Mouse (Mus musculus) heart, adult 18-20 months (tissue): Measurements from ENCODE around the gene Pxn. TPM values are rescaled to one million over a fixed set of nuclear protein-coding genes. Genes with fewer than 3 reads are reported as not detected.
"Not testable (repeated sequence)": the region's sequence is repeated elsewhere in the genome, so short reads cannot be mapped to it uniquely, and the experiment has no call there.

Experiments
- DNase-seq, 2 experiments: peaks; one replicate each; pipeline ENCODE4 v3.0.0; 2021 to 2022; ENCODE audit warnings: mixed read lengths in 1 of 2
- total RNA-seq, 2 experiments: library from RNA; stranded (reverse); gene quantifications; 2 replicates each; pipeline ENCODE4 v1.2.3; 2021

Pxn gene
- total RNA-seq, 2 experiments from 2014 or later = 34.0 to 35.1 TPM

DNA sequence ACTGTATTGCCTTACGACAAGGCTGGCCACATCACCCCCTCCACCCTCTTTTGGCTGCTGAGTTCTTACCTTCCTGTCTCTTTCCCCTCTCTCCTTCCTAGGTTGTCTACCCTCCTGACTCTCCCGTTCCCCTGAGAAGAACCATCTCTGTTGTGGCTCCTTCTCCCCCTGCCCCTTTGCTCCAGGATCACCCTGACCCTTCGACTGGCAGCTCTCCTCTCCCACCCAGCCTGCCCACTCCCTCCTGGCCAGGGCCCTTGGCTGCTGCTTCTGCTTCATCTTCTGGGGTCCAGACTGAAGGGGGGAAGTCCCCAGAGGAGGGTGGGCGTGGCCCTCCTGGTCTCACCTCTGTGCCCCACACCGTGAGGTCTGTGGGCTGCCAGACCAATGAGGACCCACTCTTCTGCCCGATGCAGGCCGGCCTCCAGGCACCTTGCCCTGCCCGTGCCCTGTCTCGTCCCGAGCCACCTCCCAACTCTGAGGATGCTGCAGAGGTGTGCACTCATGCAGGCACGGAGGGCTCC, 44.1 kb downstream of the Pxn start:
- DNase-seq = no peak

DNA sequence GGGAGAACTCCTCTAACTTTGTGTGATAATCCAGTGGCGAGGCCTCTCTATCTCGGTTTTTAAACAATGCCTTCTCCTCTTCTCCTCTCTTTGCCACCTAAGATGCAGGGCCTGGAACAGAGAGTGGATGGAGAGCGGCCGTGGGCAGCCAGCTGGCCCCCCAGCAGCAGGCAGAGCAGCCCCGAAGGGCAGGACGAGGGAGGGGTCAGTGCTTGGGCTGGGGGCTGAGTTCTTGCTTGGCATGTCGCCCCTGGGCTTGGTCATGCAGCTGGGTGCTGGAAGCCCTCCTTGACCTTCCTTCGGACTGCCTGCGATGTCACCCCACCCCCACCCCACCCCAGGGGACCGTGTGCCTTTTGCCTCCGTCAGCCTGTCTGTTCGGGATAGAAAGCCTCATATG, 44.9 kb downstream of the Pxn start:
- DNase-seq = no peak

DNA sequence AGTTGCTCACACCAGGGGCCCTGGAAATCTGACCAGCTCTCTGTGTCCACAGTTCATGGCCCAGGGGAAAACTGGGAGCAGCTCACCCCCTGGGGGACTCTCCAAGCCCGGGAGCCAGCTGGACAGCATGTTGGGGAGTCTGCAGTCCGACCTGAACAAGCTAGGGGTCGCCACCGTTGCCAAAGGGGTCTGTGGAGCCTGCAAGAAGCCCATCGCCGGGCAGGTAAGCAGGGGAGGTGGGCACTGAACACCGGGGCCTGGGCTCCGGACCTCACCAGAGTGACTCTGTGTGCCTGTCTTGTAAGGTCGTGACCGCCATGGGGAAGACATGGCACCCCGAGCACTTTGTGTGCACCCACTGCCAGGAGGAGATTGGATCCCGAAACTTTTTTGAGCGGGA, 45.3 kb downstream of the Pxn start:
- no peak for DNase-seq

DNA sequence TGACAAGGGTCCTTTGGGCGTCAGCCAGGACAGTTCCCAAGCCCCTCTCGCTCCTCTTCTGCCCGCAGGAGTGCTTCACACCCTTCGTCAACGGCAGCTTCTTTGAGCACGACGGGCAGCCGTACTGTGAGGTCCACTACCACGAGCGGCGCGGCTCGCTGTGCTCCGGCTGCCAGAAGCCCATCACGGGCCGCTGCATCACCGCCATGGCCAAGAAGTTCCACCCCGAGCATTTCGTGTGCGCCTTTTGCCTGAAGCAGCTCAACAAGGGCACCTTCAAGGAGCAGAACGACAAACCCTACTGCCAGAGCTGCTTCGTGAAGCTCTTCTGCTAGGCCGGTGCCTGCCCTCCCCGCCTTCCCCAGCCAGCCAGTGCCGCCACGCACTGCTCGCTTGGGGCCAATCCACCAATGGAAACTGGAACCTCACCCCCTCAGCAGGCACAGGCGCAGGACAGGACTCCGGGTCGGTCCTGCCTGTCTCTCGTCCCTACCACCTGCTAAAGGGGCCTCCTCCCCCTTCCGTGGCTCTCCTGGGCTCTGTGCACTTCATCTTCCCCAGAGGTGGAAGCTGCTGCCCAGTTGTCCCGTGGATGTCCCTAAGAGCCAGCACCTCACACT, 47.4 kb downstream of the Pxn start:
- peak in 1 of 2 experiments; percentile 0 for DNase-seq

DNA sequence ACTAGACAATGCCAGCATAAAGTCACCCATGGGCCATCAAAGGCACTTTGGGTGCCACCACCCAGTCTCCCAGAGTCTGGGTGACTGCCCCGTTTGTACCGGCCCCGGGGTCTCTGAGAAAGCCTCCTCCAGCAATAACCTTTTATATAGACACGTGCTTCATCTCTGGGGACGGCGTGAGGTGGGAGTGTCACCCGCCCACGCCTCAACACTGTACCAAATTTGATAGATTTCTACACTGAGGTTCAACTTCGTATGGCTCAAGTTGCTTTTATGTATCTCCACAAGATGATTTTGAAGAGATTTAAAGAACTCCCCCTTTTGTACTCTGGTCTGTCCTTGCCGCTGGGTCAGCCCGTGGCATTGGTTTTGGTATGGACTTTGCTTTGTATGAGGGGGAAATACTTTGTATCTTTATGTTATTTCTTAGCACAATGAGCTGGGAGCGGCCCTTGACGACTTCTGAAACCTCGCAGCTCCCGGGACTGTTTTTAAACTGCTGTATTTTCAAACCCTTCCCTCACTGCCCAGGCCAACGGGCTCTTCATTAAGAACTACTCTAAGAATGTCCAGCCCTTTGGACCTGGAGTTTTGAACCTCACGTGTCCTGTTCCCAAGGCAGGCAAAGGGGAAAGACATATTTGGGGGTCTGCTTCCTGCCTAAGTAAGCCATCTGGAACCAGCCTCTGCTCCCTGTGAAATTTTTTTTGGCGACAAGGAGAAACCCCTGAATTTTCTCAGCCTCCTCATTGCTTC, 48.2 kb downstream of the Pxn start:
- DNase-seq = peak in 1 of 2 experiments; percentile 2

DNA sequence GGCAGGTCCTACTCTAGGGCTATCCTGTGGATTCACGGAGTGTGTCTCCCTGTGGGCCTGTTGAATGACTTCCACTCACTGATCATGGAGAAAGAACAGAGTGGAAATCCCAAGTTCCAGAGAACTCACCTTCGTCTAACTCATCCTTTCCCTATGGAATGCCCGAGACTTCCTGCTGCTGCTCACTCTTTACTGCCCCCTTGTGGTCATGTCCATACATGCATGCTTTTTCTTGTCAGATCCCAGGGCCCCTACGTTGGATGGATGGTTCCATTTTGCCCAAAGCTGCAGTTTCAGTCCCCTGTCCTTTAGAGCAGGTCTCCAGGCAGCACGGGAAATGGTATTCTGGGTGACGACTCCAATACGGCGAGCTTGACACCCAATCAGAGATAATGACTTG, 49.7 kb downstream of the Pxn start:
- peak; percentile 77 to 86 for DNase-seq

DNA sequence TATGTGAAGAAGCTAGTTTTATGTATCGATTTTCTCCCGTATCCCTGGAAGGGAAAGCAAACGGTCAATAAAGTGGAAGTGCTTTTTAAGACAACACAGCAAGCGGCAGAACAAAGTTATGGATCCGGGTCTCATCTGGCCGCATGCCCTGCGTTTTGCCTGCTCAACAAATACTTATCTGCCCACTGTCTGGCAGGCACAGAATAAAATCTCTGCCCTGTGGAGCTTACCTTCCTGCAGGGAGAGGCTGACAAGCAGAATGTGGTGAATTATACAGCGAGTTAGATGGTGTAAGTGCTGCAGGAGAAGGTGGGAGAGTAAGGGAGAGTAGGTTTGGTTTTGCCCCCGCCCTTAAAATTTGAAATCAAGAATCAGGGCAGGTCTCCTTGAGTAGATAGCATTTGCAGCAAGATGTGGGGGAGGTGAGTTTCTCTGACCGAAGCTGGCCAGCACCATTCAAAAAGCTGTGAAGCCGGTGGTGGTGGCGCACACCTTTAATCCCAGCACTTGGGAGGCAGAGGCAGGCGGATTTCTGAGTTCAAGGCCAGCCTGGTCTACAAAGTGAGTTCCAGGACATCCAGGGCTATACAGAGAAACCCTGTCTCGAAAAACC, 51.8 kb downstream of the Pxn start:
- DNase-seq = no peak

DNA sequence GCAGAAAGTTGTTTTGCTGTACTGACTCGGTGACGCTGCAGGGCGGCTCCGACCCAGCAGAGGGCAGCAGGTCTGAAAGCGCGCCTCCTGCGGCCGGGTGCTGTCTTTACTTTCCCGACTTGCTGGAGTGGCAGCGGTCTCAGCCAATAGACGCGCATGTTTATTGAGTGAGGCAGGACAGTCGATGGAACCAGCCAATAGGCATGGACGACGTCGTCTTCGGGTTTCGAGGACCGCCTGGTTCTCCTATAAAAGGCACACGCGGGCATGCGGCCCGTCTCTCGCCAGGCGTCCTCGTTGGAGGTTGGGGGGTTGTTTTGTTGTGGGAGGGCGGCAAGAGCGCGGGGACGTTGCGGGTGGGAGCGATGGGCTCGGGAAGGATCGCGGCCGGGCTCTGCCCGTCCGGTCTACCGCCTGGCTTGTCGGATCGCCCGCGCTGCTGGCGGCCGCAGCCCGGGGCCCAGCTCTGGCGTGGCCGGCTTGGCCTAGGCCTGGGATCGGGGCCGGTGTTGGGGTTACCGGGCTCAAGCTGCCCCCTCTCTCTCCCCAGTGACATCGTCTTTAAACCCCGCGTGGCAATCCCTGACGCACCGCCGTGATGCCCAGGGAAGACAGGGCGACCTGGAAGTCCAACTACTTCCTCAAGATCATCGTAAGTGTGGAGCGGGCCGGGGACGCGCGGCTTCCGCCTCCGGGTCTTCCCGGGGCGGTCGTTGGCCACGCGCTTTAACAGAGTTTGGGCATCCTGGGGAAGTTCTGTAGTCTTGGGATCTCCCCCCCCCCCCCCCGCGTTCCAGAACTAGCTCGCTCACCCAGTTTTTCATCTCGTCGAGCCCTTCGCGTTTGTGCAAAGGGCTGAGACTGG, 53.0 kb downstream of the Pxn start, which contains the start of gene Rplp0:
Rplp0 (plus strand) TSS at position 231 of the 865 bp plus-strand sequence.
- DNase-seq = peak; percentile 100

DNA sequence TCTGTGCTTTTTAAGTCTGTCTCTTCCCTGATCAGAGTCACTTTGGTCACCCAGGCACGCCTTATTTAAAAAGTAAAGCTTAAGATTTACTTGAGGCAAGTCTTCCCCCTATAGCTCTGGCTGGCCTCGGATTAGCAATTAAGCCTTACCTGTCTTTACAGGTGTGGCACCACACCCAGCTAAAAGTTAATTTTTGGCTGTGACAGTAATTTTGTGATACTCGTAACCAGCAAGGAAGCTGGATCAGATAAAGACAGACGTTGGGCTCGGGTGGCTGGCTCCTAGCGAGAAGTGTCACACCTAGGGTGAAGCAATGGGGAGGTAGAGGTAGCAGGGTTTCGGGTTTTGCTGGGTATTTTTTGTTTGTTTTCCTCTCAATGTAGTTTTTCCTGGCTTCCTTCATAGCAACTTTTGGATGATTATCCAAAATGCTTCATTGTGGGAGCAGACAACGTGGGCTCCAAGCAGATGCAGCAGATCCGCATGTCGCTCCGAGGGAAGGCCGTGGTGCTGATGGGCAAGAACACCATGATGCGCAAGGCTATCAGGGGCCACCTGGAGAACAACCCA, 53.9 kb downstream of the Pxn start:
- DNase-seq = no peak

DNA sequence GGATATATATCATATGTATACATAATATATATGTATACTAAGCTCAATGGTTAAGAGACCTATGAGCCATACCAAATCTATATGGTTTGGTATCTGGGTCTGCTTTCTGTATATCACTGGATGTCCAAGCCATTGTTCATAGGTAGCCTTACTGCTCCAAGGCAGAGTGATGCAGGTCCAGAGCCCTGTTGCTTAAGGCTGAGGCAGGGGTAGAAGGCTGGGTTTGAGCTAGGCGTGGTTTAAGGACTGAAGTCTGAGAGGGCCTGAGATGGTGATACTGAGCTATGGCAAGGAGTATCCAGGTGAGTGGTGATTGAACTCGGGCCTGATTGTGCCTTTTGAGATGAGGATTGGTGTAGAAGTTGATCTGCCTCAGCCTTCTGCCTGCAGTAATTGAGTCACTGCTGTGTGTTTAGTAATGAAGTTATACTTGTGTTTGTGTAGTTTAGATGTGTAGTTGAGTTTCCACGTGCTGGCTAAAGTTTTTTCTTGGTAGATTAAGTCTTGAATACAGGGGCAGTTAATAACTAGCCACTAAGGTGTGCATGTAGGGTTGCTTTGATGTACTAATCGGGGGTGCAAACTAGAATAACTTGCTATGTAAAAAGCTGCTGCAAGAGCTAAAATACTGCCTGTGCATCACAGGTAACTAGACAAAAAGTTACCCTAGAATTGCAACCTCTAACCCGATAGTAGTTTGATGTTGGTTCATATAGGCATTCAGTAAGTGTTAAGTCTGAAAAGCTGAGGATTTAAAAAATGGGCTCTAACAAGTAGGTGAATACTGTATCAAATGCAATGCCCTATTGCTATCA, 57.5 kb downstream of the Pxn start:
- no peak for DNase-seq

DNA sequence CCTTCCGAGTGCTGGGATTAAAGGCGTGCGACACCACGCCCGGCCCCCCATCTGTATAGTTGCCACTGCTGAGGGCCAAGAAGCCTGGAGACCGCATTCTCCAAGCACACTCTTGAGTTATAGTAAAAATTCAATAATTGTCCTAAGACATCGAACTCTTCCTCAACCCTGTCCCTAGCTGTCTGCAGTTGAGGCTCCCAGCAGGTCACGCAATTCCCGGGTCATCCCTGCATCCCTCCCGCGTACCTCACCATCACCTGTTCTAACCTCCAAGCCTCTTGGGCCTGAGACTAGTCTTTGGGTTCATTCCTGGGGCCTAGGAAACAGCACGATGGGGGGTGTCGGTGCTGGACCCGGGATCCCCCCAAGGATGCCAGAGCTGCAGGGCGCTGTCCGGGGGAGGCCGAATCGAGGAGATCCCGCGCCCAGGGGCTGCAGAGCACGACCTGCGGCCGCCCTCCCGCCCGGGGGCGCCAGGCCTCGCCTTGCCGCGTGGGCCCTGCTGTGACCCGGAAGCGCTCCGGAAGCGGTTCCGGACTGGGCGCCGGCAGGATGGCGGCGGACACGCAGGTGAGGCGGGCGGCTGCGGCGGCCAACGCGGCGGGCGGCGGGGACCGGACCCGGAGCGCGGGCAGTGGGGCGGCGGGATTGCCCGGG, 58.4 kb downstream of the Pxn start, which contains the start of gene Gcn1l1:
Gcn1l1 (plus strand) TSS at position 518 of the 657 bp plus-strand sequence.
- DNase-seq = peak; percentile 80 to 84

DNA sequence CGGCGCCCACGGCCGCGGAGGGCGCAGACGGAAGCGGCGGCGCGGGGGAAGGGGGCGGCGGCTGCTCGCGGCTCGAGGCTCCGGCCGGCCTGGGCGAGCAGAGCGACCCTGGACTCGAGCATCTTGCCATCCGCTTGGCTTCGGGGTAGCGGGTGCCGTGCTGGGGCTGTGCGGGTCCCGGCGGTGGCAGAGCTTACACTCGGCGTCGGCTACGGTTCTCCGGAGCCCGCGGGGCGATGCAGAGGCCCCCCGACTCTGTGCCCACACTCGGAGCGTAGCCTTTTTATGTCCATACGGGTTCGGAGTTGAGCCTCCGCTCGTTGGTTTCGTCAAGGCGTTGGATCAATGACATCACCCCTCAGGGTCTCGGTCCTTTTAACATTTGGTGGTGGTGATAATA, 58.9 kb downstream of the Pxn start:
- DNase-seq = no peak

DNA sequence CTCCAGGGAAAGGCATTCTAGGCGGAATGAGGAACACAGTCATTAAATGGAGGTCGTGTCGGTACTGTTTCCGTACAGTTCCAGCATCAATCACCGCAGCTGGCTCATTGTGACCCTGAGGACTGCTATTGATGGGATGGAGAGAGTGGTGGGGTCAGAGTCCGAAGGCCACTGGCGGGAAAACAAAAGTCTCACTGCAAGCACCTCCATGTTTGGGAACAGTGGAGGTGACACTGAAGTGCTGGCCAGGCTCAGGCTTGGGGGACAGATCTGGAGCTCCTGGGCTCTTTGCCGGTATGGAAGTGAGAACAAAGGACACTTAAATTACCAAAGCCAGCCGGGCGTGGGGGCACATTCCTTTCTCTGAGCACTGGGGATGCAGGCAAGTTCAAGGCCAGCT, 62.2 kb downstream of the Pxn start:
- no peak for DNase-seq

DNA sequence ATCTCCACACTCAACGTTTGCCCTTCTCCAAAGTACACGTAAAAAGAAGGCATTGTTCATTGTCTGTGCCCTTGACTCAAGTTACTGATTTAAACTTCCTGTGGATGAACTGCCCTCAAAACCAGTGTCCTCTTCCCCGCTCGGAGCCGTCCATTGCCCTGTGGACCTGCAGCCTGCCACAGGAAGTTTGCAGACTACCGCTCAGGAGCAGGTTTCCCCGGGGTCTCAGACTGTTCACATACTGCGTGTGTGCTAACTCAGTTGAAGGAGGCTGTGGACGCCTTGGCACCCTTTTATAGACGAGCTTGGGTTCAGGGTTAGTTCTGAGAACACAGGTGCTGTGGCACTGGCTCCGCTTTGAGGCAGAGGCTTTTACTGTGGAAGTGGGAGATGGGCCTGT, 62.8 kb downstream of the Pxn start:
- no peak for DNase-seq

DNA sequence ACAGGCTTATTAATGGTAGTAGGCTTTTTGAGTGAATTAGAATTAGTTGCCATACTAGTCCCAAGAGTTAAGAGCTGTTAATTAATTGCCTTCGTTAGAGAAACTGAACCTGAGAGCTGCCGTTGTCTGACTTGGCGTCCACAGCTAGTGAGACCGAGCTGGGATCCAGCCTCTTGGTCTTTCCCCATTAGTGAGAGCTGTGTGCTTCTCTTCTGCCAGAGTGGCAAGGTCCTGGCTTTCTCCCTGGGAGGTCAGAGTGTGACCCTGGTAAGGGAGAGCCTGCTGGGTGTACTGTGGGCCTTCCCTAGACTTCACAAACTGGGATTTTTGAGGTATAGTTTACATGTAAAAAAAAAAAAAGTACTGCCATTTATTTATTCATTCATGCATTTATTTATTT, 63.2 kb downstream of the Pxn start:
- DNase-seq = no peak

DNA sequence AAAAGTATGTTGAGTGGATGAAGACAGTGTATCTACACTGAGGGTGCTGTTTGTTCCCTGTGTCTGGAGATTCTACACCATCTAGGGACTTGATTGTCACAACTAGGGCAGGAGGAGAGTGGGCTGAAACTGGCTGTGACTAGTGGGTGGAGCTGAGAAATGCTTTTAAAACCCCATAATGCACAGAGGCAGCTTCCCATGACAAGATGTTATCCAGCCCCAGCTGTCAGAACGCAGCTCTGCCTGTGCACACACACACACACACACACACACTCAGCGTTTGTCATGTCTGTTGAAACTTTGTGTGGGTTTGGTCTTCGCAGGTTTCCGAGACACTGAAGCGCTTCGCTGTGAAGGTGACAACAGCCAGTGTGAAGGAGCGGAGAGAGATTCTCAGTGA, 64.6 kb downstream of the Pxn start:
- no peak for DNase-seq

DNA sequence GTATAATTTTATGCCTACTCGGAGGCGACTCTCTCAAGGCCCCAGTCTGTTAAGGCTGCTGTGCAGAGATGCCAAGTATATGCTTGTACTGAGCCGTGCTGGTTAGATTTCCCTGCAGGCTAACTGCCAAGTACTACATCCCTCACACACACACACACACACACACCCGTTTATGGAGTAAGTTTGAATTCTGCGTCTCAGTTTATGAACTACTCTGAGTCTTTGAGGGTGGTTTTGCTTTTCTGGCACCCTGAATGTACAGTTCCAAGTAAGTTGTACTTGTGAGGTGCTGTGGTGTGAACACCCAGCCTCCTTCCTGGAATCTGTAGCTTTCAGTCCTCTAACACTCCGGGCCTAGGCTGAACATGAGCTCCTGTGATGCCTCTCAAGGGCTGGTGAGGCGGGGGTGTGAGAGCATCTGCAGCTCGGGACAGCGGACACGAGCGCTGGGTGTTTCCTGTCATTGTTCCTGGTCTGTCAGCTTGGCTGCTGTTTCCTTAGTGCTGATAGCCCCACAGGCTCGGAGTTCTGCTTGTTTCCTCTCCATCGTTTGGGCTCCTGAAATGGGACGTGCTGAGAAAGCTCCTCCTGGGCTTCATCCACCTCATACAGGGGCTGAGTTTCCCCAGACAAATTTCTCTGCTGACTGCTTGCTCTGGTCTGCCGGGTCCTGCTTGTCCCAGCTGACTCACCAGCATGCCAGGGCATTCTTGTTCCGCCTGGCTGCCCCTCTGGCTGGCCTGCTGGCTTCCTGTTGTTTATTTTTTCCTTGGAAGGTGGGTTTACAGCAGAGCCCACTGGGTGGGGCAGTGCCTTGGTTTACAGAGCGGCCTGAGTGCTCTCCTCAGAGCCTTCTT, 66.4 kb downstream of the Pxn start:
- DNase-seq = peak; percentile 57 to 82

DNA sequence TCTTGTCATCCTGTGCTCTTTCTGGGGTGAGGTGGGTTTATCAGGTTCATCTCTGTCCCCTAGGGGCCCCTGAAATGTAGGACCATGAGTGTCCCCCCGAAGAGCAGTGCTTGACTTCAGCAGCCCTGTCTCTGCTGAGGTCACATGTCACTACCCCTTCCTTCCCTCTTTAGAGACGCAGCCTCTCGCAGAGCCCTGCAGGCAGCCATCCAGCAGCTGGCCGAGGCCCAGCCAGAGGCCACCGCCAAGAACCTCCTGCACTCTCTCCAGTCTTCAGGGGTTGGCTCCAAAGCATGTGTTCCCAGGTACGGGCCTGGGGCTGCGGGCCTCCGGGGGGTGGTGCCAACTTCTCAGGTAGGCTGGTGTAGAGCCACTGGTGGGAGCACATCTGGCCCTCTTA, 68.5 kb downstream of the Pxn start:
- peak; percentile 85 to 87 for DNase-seq

DNA sequence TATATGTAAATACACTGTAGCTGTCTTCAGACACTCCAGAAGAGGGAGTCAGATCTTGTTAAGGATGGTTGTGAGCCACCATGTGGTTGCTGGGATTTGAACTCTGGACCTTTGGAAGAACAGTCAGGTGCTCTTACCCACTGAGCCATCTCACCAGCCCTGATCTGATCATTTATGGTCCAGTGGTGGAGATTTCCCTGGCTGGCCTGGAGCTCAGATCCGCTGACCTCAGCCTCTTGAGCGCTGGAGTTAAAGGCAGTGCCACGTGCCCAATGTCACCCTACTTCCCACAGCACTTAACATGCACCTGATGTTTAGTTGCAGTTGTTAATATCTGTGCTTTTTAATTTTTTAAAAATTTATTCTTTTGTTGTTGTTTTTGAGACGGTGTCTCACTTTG, 71.2 kb downstream of the Pxn start:
- not testable (repeated sequence) for DNase-seq
